Mouse (Mus musculus): Measurements from ENCODE around the gene Abcb8.

Abcb8 gene

DNA sequence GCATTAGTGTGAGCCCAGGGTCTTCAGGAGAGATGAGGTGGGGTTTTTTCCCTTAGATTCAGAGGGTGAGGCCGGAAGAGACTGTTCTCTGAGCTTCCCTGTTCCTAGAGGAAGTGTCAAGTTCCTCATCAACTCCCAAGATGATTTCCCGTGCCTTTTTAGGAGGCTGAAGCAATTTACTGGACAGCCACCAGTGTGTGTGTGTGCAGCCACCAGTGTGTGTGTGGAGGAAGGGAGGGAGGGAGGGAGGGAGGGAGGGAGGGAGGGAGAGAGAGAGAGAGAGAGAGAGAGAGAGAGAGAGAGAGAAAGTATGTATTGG is 60.5 kb downstream of the Abcb8 start:
- DNase-seq (ENCODE audit: low spot score in 2 of 2) = no peak

DNA sequence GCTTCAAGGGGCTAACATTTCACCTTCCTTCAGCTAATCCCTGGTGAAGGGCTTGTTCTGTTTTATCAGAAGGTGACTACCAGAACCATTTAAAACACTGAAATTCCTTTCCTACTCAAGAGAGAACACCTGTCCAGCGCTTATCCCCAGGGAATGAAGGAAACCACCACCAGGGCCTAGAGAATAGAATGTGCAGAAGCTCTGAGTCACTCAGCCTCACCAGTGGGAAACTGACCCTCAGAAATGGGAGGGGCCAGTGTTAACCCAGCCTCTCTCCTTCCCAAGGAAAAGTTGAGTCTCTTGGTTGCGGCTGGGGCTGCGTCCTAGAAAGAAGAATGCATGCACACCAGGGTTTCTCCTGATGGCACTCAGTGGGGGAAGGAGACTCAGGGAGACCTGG is 61.6 kb downstream of the Abcb8 start:
- DNase-seq (ENCODE audit: low spot score in 2 of 2) = no peak

DNA sequence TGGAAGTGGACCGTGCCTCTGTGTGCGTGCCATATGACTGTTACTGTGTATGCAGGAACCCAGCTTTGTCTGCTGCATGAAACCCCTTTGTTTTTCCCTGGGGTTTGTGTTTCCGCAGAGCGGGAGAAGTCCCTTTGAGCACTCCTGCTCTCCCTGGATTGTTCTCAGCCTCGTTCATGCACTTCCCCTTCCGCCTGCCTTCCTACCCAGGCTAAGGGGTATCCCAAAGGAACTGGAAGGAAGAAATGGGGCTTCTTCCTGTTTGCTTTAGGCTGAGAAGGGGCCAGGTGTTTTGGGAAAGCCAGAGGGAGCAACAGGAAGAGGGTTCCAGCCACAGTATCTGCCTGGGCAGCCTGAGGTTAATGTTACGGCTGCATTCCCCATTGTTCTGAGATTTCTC is 62.1 kb downstream of the Abcb8 start:
- no peak for DNase-seq (ENCODE audit: low spot score in 2 of 2)
